Mouse (Mus musculus) cerebellum, adult 2 months (tissue): Measurements from ENCODE around the gene Tulp1.

Experiments used
- CTCF ChIP-seq: fragments of 200-500 bp; IDR thresholded peaks from 2 replicates; pipeline ENCODE4 v1.5.1; 2011; ENCODE audit warnings: low read depth, mild to moderate bottlenecking, control low read depth, low read length, moderate library complexity, borderline replicate concordance; ENCODE audit not compliant: insufficient read depth
- POLR2A ChIP-seq: fragments of 200-500 bp; IDR thresholded peaks from 2 replicates; pipeline ENCODE4 v1.6.1; 2011; ENCODE audit warnings: low read length, control low read depth, borderline replicate concordance; ENCODE audit not compliant: insufficient read depth

- TF ChIP-seq POLR2A, result no peak
- no peak for TF ChIP-seq CTCF
These were observed 43.4 kb upstream of the Tulp1 start for GRCm38 (mm10) chr17:28408251-28408918.
